Mouse (Mus musculus) liver, embryonic 14.5 days (tissue): Measurements from ENCODE around the gene Hdac1.

Experiments
- CTCF ChIP-seq: IDR thresholded peaks from 2 replicates; pipeline ENCODE4 v1.5.1; 2016; ENCODE audit warnings: antibody characterized with exemption, low read depth, control low read depth
- EP300 ChIP-seq: IDR thresholded peaks from 2 replicates; pipeline ENCODE4 v1.6.1; 2016; ENCODE audit warnings: antibody characterized with exemption, low read depth

GRCm38 (mm10) chr4:129555421-129555861 is 12.9 kb upstream of the Hdac1 start:
- TF ChIP-seq CTCF (peak; percentile 88), EP300 (no peak)
